Mouse (Mus musculus) heart, postnatal 0 days (tissue): ENCODE results near the gene Ubtd1.

Experiments used
- CTCF ChIP-seq: IDR thresholded peaks from 2 replicates; pipeline ENCODE4 v1.5.1; 2016; ENCODE audit warnings: antibody characterized with exemption, control low read depth, low read depth
- EP300 ChIP-seq: IDR thresholded peaks from 2 replicates; pipeline ENCODE4 v1.6.1; 2016; ENCODE audit warnings: antibody characterized with exemption, low read depth

DNA sequence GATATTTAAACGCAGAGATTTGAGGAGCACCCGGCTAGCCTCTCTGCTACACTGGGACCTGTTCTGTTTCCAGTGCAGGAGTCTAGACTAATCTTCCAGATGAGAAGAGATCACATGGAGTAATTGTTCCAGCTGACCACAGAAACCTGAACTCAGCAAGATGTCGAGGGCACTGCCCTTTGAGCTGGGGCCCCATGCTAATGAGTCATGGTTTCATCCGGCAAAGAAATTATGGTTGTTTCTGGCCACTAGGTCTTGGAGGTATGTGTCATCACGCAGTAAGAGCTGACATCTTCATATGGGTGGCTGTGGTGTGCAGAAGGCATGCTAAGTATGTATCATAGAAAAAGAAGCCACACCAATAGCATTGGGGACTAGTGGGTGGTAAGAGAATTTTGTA, 98.4 kb downstream of the Ubtd1 start:
- TF ChIP-seq EP300: no peak
- no peak for TF ChIP-seq CTCF
